Mouse (Mus musculus) cerebellum, adult 9-10 months (tissue): ENCODE data around the gene Gng8.

ENCODE experiments used
- DNase-seq: peaks from one replicate; pipeline ENCODE4 v3.0.0; 2022

Gene Gng8

GRCm38 (mm10) chr7:16909909-16910308 lies 18.3 kb downstream of the Gng8 start:
- no peak for DNase-seq

- no peak for DNase-seq
Measured at GRCm38 (mm10) chr7:16911904-16912303, 20.3 kb downstream of the Gng8 start.

- DNase-seq: no peak
Measured at GRCm38 (mm10) chr7:16912360-16912759, 20.8 kb downstream of the Gng8 start.

- peak; percentile 83 for DNase-seq
Measured at GRCm38 (mm10) chr7:16913806-16914452, 22.3 kb downstream of the Gng8 start.

GRCm38 (mm10) chr7:16914453-16915343 lies 23.1 kb downstream of the Gng8 start:
- peak; percentile 44 for DNase-seq

GRCm38 (mm10) chr7:16915461-16916340 lies 24.1 kb downstream of the Gng8 start:
- DNase-seq: peak; percentile 66

GRCm38 (mm10) chr7:16916342-16917265 lies 25.0 kb downstream of the Gng8 start:
- DNase-seq: peak; percentile 66

- peak; percentile 47 for DNase-seq
Measured at GRCm38 (mm10) chr7:16917447-16917846, 25.9 kb downstream of the Gng8 start.

- peak; percentile 67 for DNase-seq
Measured at GRCm38 (mm10) chr7:16918014-16918413, 26.4 kb downstream of the Gng8 start.

- peak; percentile 55 for DNase-seq
Measured at GRCm38 (mm10) chr7:16918670-16919069, 27.1 kb downstream of the Gng8 start.

GRCm38 (mm10) chr7:16919395-16920149 lies 28.0 kb downstream of the Gng8 start:
- DNase-seq: peak; percentile 60

GRCm38 (mm10) chr7:16920150-16920579 lies 28.6 kb downstream of the Gng8 start:
- DNase-seq: peak; percentile 65

GRCm38 (mm10) chr7:16920818-16921791 lies 29.5 kb downstream of the Gng8 start:
- DNase-seq: peak; percentile 68

- DNase-seq: peak; percentile 68
Measured at GRCm38 (mm10) chr7:16921881-16922335, 30.3 kb downstream of the Gng8 start.

- DNase-seq: peak; percentile 78
Measured at GRCm38 (mm10) chr7:16922360-16922973, 30.9 kb downstream of the Gng8 start.

GRCm38 (mm10) chr7:16923283-16924036 lies 31.9 kb downstream of the Gng8 start:
- peak; percentile 84 for DNase-seq

- DNase-seq: peak; percentile 100
Measured at GRCm38 (mm10) chr7:16924037-16924834, 32.6 kb downstream of the Gng8 start, which contains the start of gene Calm3. Calm3 (minus strand) TSS chr7:16924114.
